Mouse (Mus musculus) CH12.LX (cell line): ENCODE results near the gene Gys2. TPM values are rescaled to one million over a fixed set of nuclear protein-coding genes. Genes with fewer than 3 reads are reported as not detected.

Experiments used
- DNase-seq: peaks from one replicate; pipeline ENCODE4 v3.0.0-alpha.2; 2013; ENCODE audit errors: extremely low read depth
- H3K27ac ChIP-seq: 2 replicates; pipeline ENCODE4 v1.5.1; 2012; ENCODE audit warnings: low read depth, mild to moderate bottlenecking, control low read depth, moderate library complexity; ENCODE audit not compliant: insufficient read depth
- H3K27me3 ChIP-seq: replicated peaks from 2 replicates; pipeline ENCODE3; 2012; ENCODE audit warnings: inconsistent platforms
- H3K36me3 ChIP-seq, 2 experiments: replicated peaks in 1 of 2; 2 replicates each; pipeline versions ENCODE3 to v1.6.1; 2012; ENCODE audit warnings: inconsistent platforms in 1 of 2, low read length in 1 of 2, mild to moderate bottlenecking in 1 of 2, mixed read lengths in 1 of 2, moderate library complexity in 1 of 2; ENCODE audit not compliant: control insufficient read depth in 1 of 2, insufficient read depth in 1 of 2
- H3K4me1 ChIP-seq, 2 experiments: 2 replicates each; pipeline ENCODE4 v1.6.1; 2012; ENCODE audit warnings: inconsistent platforms in 1 of 2, moderate library complexity in 1 of 2; ENCODE audit not compliant: insufficient read depth in 2 of 2, control insufficient read depth in 1 of 2
- H3K4me2 ChIP-seq: 2 replicates; pipeline ENCODE4 v1.6.1; 2012; ENCODE audit warnings: low read depth, mild to moderate bottlenecking, control low read depth; ENCODE audit not compliant: poor library complexity, insufficient read depth, severe bottlenecking
- H3K4me3 ChIP-seq, 3 experiments: fragments of 150-350 bp in 1 of 3; sonication (generic) in 1 of 3; replicated peaks in 1 of 3; 2 replicates each; pipeline versions ENCODE3 to v1.5.1; 2011 to 2012; ENCODE audit warnings: low read depth in 2 of 3, low read length in 2 of 3, mild to moderate bottlenecking in 2 of 3, moderate library complexity in 2 of 3, control low read depth in 1 of 3, improper control_type of control experiment in 1 of 3, inconsistent platforms in 1 of 3, mixed read lengths in 1 of 3; ENCODE audit not compliant: poor library complexity in 1 of 3
- H3K79me2 ChIP-seq: replicated peaks from 2 replicates; pipeline ENCODE4 v1.6.1; 2012; ENCODE audit warnings: mild to moderate bottlenecking, moderate library complexity; ENCODE audit not compliant: control insufficient read depth, poor library complexity, insufficient read depth, severe bottlenecking; ENCODE audit errors: extremely low read depth
- H3K9ac ChIP-seq: 2 replicates; pipeline ENCODE4 v1.6.1; 2012; ENCODE audit warnings: low read depth, mild to moderate bottlenecking, control low read depth, moderate library complexity; ENCODE audit not compliant: insufficient read depth
- H3K9me3 ChIP-seq: replicated peaks from 2 replicates; pipeline ENCODE3; 2012; ENCODE audit warnings: low read length, inconsistent platforms, mixed read lengths
- CHD1 ChIP-seq: IDR thresholded peaks from 2 replicates; pipeline ENCODE4 v1.6.1; 2012; ENCODE audit warnings: low read depth, low read length, improper control_type of control experiment, inconsistent platforms
- CHD2 ChIP-seq: IDR thresholded peaks from 2 replicates; pipeline ENCODE4 v1.6.1; 2011; ENCODE audit warnings: low read length, improper control_type of control experiment
- CTCF ChIP-seq, 2 experiments: IDR thresholded peaks in 1 of 2; conservative IDR thresholded peaks in 1 of 2; 2 replicates each; pipeline ENCODE4 v1.5.1; 2011 to 2012; ENCODE audit warnings: low read depth in 2 of 2, low read length in 2 of 2, improper control_type of control experiment in 1 of 2, inconsistent platforms in 1 of 2, mild to moderate bottlenecking in 1 of 2, moderate library complexity in 1 of 2
- ELF1 ChIP-seq: IDR thresholded peaks from 2 replicates; pipeline ENCODE4 v1.6.1; 2014; ENCODE audit warnings: low read depth, mild to moderate bottlenecking, inconsistent platforms, low read length, improper control_type of control experiment
- GABPA ChIP-seq: IDR thresholded peaks from 2 replicates; pipeline ENCODE4 v1.6.1; 2012; ENCODE audit warnings: low read depth, low read length, improper control_type of control experiment, inconsistent platforms; ENCODE audit not compliant: insufficient replicate concordance
- HCFC1 ChIP-seq: IDR thresholded peaks from 2 replicates; pipeline ENCODE4 v1.6.1; 2012; ENCODE audit warnings: low read depth, mild to moderate bottlenecking, inconsistent platforms, low read length, improper control_type of control experiment
- IRF4 ChIP-seq: IDR thresholded peaks from 2 replicates; pipeline ENCODE4 v1.6.1; 2014; ENCODE audit warnings: low read depth, mild to moderate bottlenecking, inconsistent platforms, low read length, improper control_type of control experiment
- JUN ChIP-seq: IDR thresholded peaks from 2 replicates; pipeline ENCODE4 v1.6.1; 2011; ENCODE audit warnings: low read depth, mild to moderate bottlenecking, low read length, improper control_type of control experiment, moderate library complexity; ENCODE audit not compliant: insufficient read depth
- JUND ChIP-seq: conservative IDR thresholded peaks from 2 replicates; pipeline ENCODE4 v1.6.1; 2011; ENCODE audit warnings: low read depth, low read length, improper control_type of control experiment
- MAFK ChIP-seq: IDR thresholded peaks from 2 replicates; pipeline ENCODE4 v1.6.1; 2011; ENCODE audit warnings: low read length, improper control_type of control experiment; ENCODE audit not compliant: insufficient replicate concordance
- MYC ChIP-seq: IDR thresholded peaks from 2 replicates; pipeline ENCODE4 v1.6.1; 2011; ENCODE audit warnings: low read depth, mild to moderate bottlenecking, improper control_type of control experiment, low read length
- POLR2AphosphoS2 ChIP-seq: IDR thresholded peaks from 2 replicates; pipeline ENCODE4 v1.6.1; 2011; ENCODE audit warnings: low read depth, low read length, improper control_type of control experiment
- RCOR1 ChIP-seq: conservative IDR thresholded peaks from 2 replicates; pipeline ENCODE4 v1.6.1; 2012; ENCODE audit warnings: low read depth, mild to moderate bottlenecking, inconsistent platforms, low read length, improper control_type of control experiment
- SMC3 ChIP-seq: IDR thresholded peaks from 2 replicates; pipeline ENCODE4 v1.6.1; 2011; ENCODE audit warnings: low read depth, low read length, improper control_type of control experiment
- UBTF ChIP-seq: IDR thresholded peaks from 2 replicates; pipeline ENCODE4 v1.6.1; 2012; ENCODE audit warnings: low read depth, mild to moderate bottlenecking, inconsistent platforms, low read length, improper control_type of control experiment, moderate library complexity
- USF2 ChIP-seq: conservative IDR thresholded peaks from 2 replicates; pipeline ENCODE4 v1.6.1; 2011; ENCODE audit warnings: low read depth, low read length, improper control_type of control experiment
- ZKSCAN1 ChIP-seq: IDR thresholded peaks from 2 replicates; pipeline ENCODE4 v1.6.1; 2012; ENCODE audit warnings: low read depth, inconsistent platforms, low read length, improper control_type of control experiment, borderline replicate concordance
- ZMIZ1 ChIP-seq: IDR thresholded peaks from 2 replicates; pipeline ENCODE4 v1.6.1; 2012; ENCODE audit warnings: low read depth, mild to moderate bottlenecking, inconsistent platforms, low read length, improper control_type of control experiment
- dilution Hi-C: fragments of 300-500 bp; cut with MboI; formaldehyde crosslinking; loops from 2 replicates; pipeline ENCODE4 v1.14.3; 2020; ENCODE audit warnings: low sequenced_read_pairs; ENCODE audit not compliant: extremely low pct_unique_long_range_greater_than_20kb, extremely low pct_ligation_motif_present
- in situ Hi-C: fragments of 300-500 bp; cut with MboI; formaldehyde crosslinking; loops from 3 replicates; pipeline ENCODE4 v1.14.3; 2019; ENCODE audit warnings: low sequenced_read_pairs, low pct_ligation_motif_present, low pct_unique_long_range_greater_than_20kb, mixed read lengths
- polyA plus RNA-seq: library from polyadenylated mRNA; unstranded; fragments of >175 nt; gene quantifications from 2 replicates; pipeline ENCODE4 v1.2.1, GENCODE M21; 2012; ENCODE audit warnings: low read depth; ENCODE audit not compliant: insufficient read length
- total RNA-seq, 2 experiments: library from RNA; depleted of rRNA; stranded (reverse); fragments of 300-350 nt in 1 of 2; fragments of >200 nt in 1 of 2; gene quantifications; 2 replicates each; pipeline ENCODE4 v1.2.3; 2012 to 2014

Gene Gys2
- total and polyA plus RNA-seq, 3 experiments, result not detected

DNA sequence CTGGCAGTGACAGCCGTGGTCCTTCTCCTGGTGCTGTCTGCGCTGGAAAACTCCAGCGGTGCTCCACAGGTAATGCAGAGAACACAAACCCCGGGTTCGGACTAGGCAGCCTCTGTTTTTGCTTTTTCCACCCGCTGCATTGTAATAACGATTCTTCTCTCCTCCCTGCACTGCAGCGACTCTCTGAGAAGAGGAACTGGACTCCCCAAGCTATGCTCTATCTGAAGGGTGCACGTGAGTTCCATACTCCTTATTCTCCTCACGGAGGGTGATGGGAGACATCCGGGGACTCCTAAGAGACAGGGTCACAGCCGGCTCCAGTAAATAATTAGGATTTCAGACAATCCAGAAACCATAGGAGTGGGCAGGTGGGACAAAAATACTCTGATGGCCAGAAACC lies 59.1 kb downstream of the Gys2 start:
- no peak overlapping the region for H3K4me3 ChIP-seq
- TF ChIP-seq POLR2AphosphoS2 (no peak), GABPA (no peak), HCFC1 (no peak)
- H3K4me2 ChIP-seq, result no peak overlapping the region
- no peaks in the 10 kb centered on the region for H3K79me2 ChIP-seq
- H3K9me3 ChIP-seq, result no peaks in the 10 kb centered on the region
- no peak for DNase-seq
- H3K4me1 ChIP-seq, result no peaks in the 10 kb centered on the region
- H3K27me3 ChIP-seq, result no peaks in the 10 kb centered on the region
- dilution Hi-C loops (no loop called here), in situ Hi-C loops (no loop called here)
- no peak overlapping the region for H3K27ac ChIP-seq
- no peaks in the 10 kb centered on the region for H3K36me3 ChIP-seq
- no peak overlapping the region for H3K9ac ChIP-seq

DNA sequence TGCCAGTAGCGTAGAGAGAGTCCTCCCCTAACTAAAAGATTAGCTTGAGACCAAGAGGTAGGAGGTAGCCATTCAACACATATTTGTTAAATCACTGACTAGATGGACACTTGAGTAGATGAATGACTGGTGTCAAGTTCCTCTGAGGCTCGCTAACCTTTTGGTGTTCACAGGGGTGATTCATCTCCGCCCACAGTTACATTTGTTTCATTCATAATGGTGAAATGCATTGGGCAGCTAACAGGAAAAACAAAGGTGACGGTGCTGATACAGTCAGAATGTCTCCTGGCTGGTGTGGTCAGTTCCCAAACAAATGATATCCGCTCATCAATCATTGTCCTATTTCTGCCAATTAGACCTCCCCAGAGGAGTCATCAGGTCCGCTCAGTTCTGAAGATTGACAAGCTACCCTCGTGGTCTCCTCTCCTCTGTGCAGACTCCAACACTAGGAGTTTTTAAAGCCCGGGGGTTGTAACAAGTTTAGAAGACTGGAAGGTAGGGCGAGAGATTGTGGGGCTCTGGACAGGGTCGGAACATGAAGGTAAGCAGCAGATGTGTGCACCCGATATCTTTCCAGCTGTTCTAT lies 59.9 kb downstream of the Gys2 start, which contains the start of gene Spx:
Gene Spx, plus strand, starts transcription at position 536 of the 586 bp plus-strand sequence.
- no peaks in the 10 kb centered on the region for H3K4me1 ChIP-seq
- no peaks in the 10 kb centered on the region for H3K27me3 ChIP-seq
- H3K4me3 ChIP-seq, result no peak within 1 kb of the TSS
- TF ChIP-seq ELF1 (no peak), MAFK (no peak), RCOR1 (no peak), ZKSCAN1 (no peak), CHD2 (no peak), GABPA (no peak), MYC (no peak), CHD1 (no peak), IRF4 (no peak), UBTF (no peak), JUN (no peak), CTCF (conservative IDR thresholded peaks at IDR 0.05 in 1 of 2, IDR thresholded peaks at IDR 0.05 in 1 of 2; ENCODE audit: low read depth in 2 of 2, low read length in 2 of 2) (no peak), ZMIZ1 (no peak), SMC3 (no peak), JUND (no peak), USF2 (no peak)
- H3K27ac ChIP-seq, result no peak within 1 kb of the TSS
- H3K4me2 ChIP-seq, result no peak within 1 kb of the TSS
- no peaks in the 10 kb centered on the region for H3K9me3 ChIP-seq
- no peaks in the 10 kb centered on the region for H3K79me2 ChIP-seq
- H3K9ac ChIP-seq, result no peak within 1 kb of the TSS
- no peak for DNase-seq
- no peaks in the 10 kb centered on the region for H3K36me3 ChIP-seq
- dilution Hi-C loops, result no loop called here
- in situ Hi-C loops, result no loop called here
